In genomic region chr10:63526027-63526426, GRCm38 (mm10) we compare ENCODE assay signal across 28 mouse cellular contexts.
DNase-seq lines count a peak whose midpoint lies in the region; ATAC-seq and TF ChIP-seq lines count a peak whose summit lies in the region.
"Had no signal": no experiment of that assay in that cellular context is flagged by ENCODE, and none has a peak within 500 bp of the region (broad histone marks: within the 10 kb centered on the region; RNA-seq: fewer than 3 reads in every experiment).

No protein-coding gene starts in this region.

- no peak for ATAC-seq in heart, embryonic 12.5 days (ENCODE audit: insufficient number of reproducible peaks, low FRiP score)
- ATAC-seq in heart, embryonic 15.5 days (replicated peaks; ENCODE audit: insufficient number of reproducible peaks, insufficient read depth, low FRiP score, low read depth): no peak
- ATAC-seq: forebrain, embryonic 14.5 days; forebrain, postnatal 0 days; hindbrain, embryonic 16.5 days; intestine, embryonic 15.5 days; Patski had no signal

- H3K9me3 ChIP-seq in heart, embryonic 12.5 days (replicated peaks): no peaks in the 10 kb centered on the region; the same call in 1 of the 2 replicates
- H3K9me3 ChIP-seq in heart, embryonic 15.5 days (replicated peaks): no peaks in the 10 kb centered on the region
- H3K9me3 ChIP-seq: embryonic facial prominence, embryonic 12.5 days; embryonic facial prominence, embryonic 15.5 days; G1E; hindbrain, embryonic 10.5 days; hindbrain, embryonic 13.5 days; intestine, embryonic 15.5 days had no signal

- H3K27ac ChIP-seq in heart, embryonic 12.5 days (ENCODE audit: poor library complexity, severe bottlenecking): peak overlapping the region; percentile 64
- H3K27ac ChIP-seq in heart, adult 2 months: no peak overlapping the region
- peak overlapping the region; percentile 73 for H3K27ac ChIP-seq in heart, embryonic 15.5 days
- H3K27ac ChIP-seq: embryonic facial prominence, embryonic 12.5 days; embryonic facial prominence, embryonic 15.5 days; hindbrain, embryonic 10.5 days; hindbrain, embryonic 13.5 days; intestine, embryonic 15.5 days had no signal

- TF ChIP-seq POLR2A in heart, adult 2 months (IDR thresholded peaks at IDR 0.05; ENCODE audit: insufficient read depth, low read depth, low read length): no peak

- no peak overlapping the region for H3K4me2 ChIP-seq in heart, embryonic 12.5 days
- H3K4me2 ChIP-seq in heart, embryonic 15.5 days: no peak overlapping the region
- H3K4me2 ChIP-seq: embryonic facial prominence, embryonic 12.5 days; embryonic facial prominence, embryonic 15.5 days; hindbrain, embryonic 13.5 days; intestine, embryonic 15.5 days had no signal

- no peak for DNase-seq in heart, adult 2 months
- no peak for DNase-seq in heart, postnatal 36 days
- DNase-seq in 3T3-L1 (ENCODE audit: low read depth, low spot score): peak; percentile 14
- DNase-seq in cerebellum, adult 8-10 months: no peak
- no peak for DNase-seq in urinary bladder, postnatal 36 days (ENCODE audit: low spot score in 2 of 2)
- DNase-seq: adrenal gland, postnatal 10 days; adrenal gland, postnatal 36 days; cerebellum, adult 18-20 months; cerebellum, adult 9-11 months; cerebellum, postnatal 25 days; forebrain, postnatal 0 days; gastrocnemius, postnatal 10 days; heart, postnatal 14 days; kidney, adult 11 months; kidney, adult 8-10 months had no signal

- TF ChIP-seq CTCF in heart, adult 2 months (IDR thresholded peaks at IDR 0.05): no peak
- TF ChIP-seq CTCF in C2C12 (IDR thresholded peaks at IDR 0.05; ENCODE audit: control insufficient read depth, insufficient read depth, insufficient read length): no peak

- no peak overlapping the region for H3K4me3 ChIP-seq in heart, embryonic 12.5 days
- no peak overlapping the region for H3K4me3 ChIP-seq in heart, adult 2 months
- H3K4me3 ChIP-seq in heart, embryonic 15.5 days: no peak overlapping the region
- H3K4me3 ChIP-seq in C2C12 (ENCODE audit: insufficient read depth, poor library complexity, severe bottlenecking): no peak overlapping the region
- H3K4me3 ChIP-seq: embryonic facial prominence, embryonic 12.5 days; embryonic facial prominence, embryonic 15.5 days; hindbrain, embryonic 10.5 days; hindbrain, embryonic 13.5 days; intestine, embryonic 15.5 days had no signal

- H3K4me1 ChIP-seq in heart, embryonic 12.5 days (replicated peaks): peaks cover 16% of the 10 kb centered on the region
- H3K4me1 ChIP-seq in heart, adult 2 months (ENCODE audit: control insufficient read depth, insufficient read depth, low read length): peaks cover 2% of the 10 kb centered on the region; the same call in 1 of the 2 replicates
- peaks cover 11% of the 10 kb centered on the region for H3K4me1 ChIP-seq in heart, embryonic 15.5 days (replicated peaks)
- H3K4me1 ChIP-seq: embryonic facial prominence, embryonic 12.5 days; embryonic facial prominence, embryonic 15.5 days; hindbrain, embryonic 10.5 days; hindbrain, embryonic 13.5 days; intestine, embryonic 15.5 days had no signal

- WGBS in heart, embryonic 12.5 days: 35% methylated on average over 4 of the region's 4 CpGs
- WGBS in heart, adult 2 months: 46% methylated on average over 4 of the region's 4 CpGs
- WGBS in heart, embryonic 15.5 days: 23% methylated on average over 4 of the region's 4 CpGs

- H3K36me3 ChIP-seq in heart, embryonic 12.5 days: peaks cover 28% of the 10 kb centered on the region; the same call in 1 of the 2 replicates
- peaks cover 4% of the 10 kb centered on the region for H3K36me3 ChIP-seq in heart, adult 2 months (ENCODE audit: control insufficient read depth, insufficient read depth, low read length)
- no peaks in the 10 kb centered on the region; the same call in 1 of the 2 replicates for H3K36me3 ChIP-seq in heart, embryonic 15.5 days
- no peaks in the 10 kb centered on the region for H3K36me3 ChIP-seq in C2C12 (ENCODE audit: control insufficient read depth, insufficient read depth)
- H3K36me3 ChIP-seq: embryonic facial prominence, embryonic 12.5 days; embryonic facial prominence, embryonic 15.5 days; G1E; hindbrain, embryonic 10.5 days; hindbrain, embryonic 13.5 days; intestine, embryonic 15.5 days had no signal

- no peaks in the 10 kb centered on the region for H3K27me3 ChIP-seq in heart, embryonic 12.5 days (replicated peaks)
- H3K27me3 ChIP-seq in heart, adult 2 months (ENCODE audit: control insufficient read depth, insufficient read depth, low read length): no peaks in the 10 kb centered on the region
- H3K27me3 ChIP-seq in heart, embryonic 15.5 days: no peaks in the 10 kb centered on the region
- no peaks in the 10 kb centered on the region for H3K27me3 ChIP-seq in C2C12 (ENCODE audit: control insufficient read depth, insufficient read depth, insufficient read length)
- H3K27me3 ChIP-seq: CH12.LX; embryonic facial prominence, embryonic 12.5 days; embryonic facial prominence, embryonic 15.5 days; hindbrain, embryonic 13.5 days; intestine, embryonic 15.5 days; Patski had no signal

- no peak for TF ChIP-seq EP300 in heart, adult 2 months (IDR thresholded peaks at IDR 0.05; ENCODE audit: insufficient read depth, low read depth, low read length)

- no peak overlapping the region for H3ac ChIP-seq in C2C12 (ENCODE audit: control insufficient read depth, insufficient read length, low read depth)

- no peak overlapping the region for H3K9ac ChIP-seq in heart, embryonic 12.5 days
- H3K9ac ChIP-seq in heart, adult 2 months (ENCODE audit: low read depth, low read length): no peak overlapping the region
- no peak overlapping the region for H3K9ac ChIP-seq in heart, embryonic 15.5 days
- H3K9ac ChIP-seq: embryonic facial prominence, embryonic 12.5 days; embryonic facial prominence, embryonic 15.5 days; forebrain, postnatal 0 days; hindbrain, embryonic 13.5 days; intestine, embryonic 15.5 days had no signal

- no peaks in the 10 kb centered on the region for H3K79me3 ChIP-seq in C2C12 (ENCODE audit: low read depth)

- intact Hi-C loops in heart, adult 2 months (cut with DNase I): no loop called here
- intact Hi-C loops in heart, postnatal 36 days (cut with DNase I): no loop called here

- H3K79me2 ChIP-seq in heart, adult 2 months (replicated peaks; ENCODE audit: control insufficient read depth, insufficient read depth, low read length): no peaks in the 10 kb centered on the region
- H3K79me2 ChIP-seq in C2C12 (ENCODE audit: control insufficient read depth, insufficient read depth): no peaks in the 10 kb centered on the region

TF ChIP-seq in C2C12, 6 proteins besides CTCF, POLR2A, EP300 and RAD21:
- TF ChIP-seq MYOG (IDR thresholded peaks at IDR 0.05; ENCODE audit: control insufficient read depth, extremely low read depth, insufficient read length): no peak
- TF ChIP-seq MAX (IDR thresholded peaks at IDR 0.05): no peak
- TF ChIP-seq USF1 (IDR thresholded peaks at IDR 0.05; ENCODE audit: low read depth): no peak
- TF ChIP-seq MYOD1 (IDR thresholded peaks at IDR 0.05; ENCODE audit: control insufficient read depth, insufficient read length, low read depth): peak; percentile 69
